Mouse (Mus musculus): Measurements from ENCODE around the gene Kazn.

GRCm38 (mm10) chr4:142135515-142135914 lies 103.7 kb downstream of the Kazn start:
- TF ChIP-seq POLR2A (IDR thresholded peaks at IDR 0.05; ENCODE audit: extremely low read depth, insufficient read depth, low read length) = no peak
- TF ChIP-seq CTCF (IDR thresholded peaks at IDR 0.05; ENCODE audit: extremely low read depth, insufficient read depth, low read length) = no peak

Measured in cortical plate, adult 2 months (tissue).